Mouse (Mus musculus) fibroblast of lung, adult 2 months (primary cell): ENCODE measurements around the gene Rnf182.

Experiments
- DNase-seq: peaks from one replicate; pipeline ENCODE4 v3.0.0-alpha.2; 2011; ENCODE audit warnings: low read depth

Rnf182 gene

DNA sequence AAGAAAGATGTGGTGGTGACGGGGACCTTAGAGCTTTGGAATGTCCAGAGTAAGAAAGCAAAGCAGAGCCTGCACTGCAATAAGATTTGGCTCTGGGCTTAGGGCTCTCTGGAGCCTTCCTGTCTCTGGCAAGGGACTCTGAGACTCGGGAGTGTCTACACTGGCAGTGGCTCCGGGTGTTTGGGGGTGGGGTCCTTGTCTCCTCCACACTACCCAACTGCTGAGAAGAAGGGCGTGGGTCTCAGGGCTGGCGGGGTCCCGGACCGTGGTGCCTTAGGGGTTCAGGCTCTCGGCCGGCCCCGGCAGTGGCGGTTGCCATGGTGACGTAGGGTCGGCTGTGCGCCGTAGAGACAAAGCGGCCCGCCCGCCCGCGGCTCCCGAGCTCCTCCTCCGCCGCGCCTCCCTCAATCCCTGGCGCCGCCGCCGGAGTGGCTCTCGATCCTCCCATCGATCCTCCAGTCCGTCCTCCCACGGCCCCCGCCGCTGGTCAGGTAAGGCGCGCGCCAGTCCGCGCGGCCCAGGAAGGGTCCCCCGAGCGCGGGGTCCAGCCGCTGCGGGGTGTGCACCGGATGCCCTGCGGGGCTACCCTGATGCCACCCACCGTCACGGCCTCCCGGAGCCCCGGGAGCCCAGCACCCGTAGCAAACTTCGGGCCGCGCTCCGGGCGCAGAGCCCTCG lies at the start of gene Rnf182:
Gene Rnf182, plus strand, starts transcription at position 134 of the 678 bp plus-strand sequence.
- no peak for DNase-seq

DNA sequence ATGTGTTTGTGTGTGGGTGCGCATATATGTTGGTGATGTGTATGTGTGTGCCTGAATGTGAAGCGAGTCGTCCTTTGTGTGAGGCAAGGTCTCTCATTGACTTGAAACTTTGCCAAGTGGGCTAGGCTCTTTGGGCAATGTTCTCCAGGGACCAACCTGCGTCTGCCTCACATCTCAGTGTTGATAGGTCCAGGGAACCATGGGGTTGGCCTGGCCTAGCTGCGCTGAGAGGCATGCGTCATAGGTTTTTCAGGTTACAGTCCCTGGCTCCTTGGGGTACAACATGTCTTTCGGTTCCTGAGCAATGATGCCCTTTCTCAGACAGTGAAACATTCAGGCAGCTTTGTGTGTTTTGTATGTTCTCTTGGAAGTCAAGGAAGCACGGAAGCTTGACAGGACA lies 49.3 kb upstream of the Rnf182 start:
- DNase-seq = no peak

DNA sequence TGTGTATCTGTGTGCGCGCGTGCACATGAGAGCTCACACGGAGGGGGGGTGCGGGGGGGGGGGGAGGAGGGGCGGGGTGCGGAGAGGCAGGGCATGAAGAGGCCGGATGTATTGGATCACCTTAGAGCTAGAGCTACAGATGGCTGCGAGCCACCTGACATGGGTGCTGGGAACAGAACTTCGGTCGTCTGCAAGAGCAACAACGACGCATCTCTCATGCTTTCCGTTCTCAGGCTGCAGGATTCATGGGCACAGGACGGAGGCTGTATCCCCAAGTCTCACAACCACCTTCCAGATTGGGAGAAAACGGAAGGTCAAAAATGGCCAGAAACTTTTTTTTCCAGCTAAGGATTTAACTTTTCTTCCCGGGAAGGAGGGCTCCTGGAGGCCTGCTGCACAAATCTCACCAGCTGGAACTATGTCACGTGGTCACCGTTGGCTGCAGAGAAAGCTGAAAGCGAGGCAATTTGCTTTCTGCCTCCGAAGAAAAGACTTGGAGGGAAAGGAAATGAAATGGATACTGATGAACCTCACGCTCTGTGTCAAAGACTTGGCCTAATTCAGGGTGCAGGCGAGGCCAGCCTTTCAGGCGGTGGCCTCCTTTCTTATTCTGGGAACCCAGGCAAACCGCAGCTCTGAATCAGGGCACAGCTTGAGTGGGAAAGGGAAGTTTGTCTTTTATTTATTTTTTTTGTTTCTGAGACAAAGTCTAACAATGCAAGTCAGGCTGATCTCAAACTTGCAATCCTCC lies 48.2 kb upstream of the Rnf182 start:
- peak; percentile 75 for DNase-seq

GRCm38 (mm10) chr13:43573979-43574378 lies 41.5 kb upstream of the Rnf182 start:
- DNase-seq = no peak

- no peak for DNase-seq
Observed at GRCm38 (mm10) chr13:43575431-43575830, 40.1 kb upstream of the Rnf182 start.

GRCm38 (mm10) chr13:43577254-43577653 lies 38.3 kb upstream of the Rnf182 start:
- DNase-seq = no peak

GRCm38 (mm10) chr13:43577766-43578165 lies 37.7 kb upstream of the Rnf182 start:
- DNase-seq = no peak

DNA sequence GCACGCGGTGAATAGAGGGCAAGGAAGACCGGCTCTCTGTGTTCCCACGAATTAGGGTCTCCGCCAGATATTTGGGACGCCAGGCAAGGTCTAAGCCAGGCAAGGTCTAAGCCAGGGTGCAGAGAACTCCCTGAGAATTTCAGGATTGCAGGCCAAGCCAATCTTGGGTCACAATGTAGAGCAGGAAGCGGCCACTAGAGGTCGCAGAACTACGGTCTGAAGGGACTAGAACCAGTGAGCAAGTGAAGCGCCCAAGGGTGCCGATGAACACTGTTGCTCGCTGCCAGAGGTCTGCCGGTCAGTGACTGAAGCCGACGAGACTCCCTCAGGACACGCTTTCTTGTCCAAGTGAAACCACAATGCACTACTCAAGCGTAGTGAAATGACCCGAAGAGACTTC lies 35.8 kb upstream of the Rnf182 start:
- DNase-seq = no peak

DNA sequence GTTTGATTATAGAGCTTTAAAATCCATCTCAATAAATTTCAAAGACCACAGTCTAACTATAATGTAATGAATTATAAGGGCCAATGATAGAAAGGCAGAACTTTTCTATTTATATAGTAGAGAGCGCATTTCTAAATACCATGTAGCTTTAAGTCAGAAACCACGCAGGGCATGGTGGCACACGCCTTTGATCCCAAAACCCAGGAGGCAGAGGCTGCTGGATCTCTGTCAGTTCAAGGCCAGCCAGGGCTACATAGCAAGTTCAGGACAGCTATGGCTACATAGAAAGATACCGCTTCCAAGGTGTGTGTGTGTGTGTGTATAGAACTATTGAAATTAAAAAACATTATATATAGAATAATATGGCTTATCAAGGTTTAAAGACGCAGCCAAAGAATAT lies 34.8 kb upstream of the Rnf182 start:
- no peak for DNase-seq

DNA sequence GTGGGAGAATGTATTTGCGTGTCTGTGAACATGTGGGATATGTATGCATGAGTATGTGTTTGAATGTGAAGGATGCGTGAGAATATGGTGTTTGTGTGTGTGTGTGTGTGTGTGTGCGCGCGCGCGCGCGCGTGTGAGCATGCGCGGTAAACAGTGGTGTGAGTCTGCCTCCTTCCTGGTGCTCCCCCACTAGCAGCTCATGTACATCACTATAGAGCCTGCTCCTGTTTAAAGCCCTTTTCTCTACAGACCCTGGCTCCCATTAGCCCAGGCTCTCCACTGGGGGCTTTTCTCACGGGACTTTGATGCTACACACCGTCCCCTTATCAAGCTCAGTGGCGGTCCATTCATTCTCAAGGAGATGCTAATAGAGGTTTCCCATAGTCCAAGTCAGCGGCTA lies 32.5 kb upstream of the Rnf182 start:
- DNase-seq = no peak

GRCm38 (mm10) chr13:43583504-43583903 lies 32.0 kb upstream of the Rnf182 start:
- DNase-seq = no peak

DNA sequence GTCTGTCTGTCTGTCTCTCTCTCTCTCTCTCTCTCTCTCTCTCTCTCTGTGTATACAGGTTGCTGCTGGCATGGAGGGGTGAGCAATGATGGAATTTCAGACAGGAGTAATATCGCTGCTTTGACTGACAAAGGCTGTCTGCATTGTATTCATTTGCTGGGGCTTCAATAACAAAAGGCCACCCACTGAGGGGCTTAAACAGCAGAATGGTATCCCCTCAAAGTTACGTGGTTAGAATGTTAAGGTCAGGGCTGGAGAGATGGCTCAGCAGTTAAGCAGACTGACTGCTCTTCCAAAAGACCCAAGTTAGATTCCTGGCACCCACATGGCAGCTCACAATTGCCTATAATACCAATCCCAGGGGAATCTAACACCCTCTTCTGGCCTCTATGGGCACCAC lies 30.2 kb upstream of the Rnf182 start:
- no peak for DNase-seq

DNA sequence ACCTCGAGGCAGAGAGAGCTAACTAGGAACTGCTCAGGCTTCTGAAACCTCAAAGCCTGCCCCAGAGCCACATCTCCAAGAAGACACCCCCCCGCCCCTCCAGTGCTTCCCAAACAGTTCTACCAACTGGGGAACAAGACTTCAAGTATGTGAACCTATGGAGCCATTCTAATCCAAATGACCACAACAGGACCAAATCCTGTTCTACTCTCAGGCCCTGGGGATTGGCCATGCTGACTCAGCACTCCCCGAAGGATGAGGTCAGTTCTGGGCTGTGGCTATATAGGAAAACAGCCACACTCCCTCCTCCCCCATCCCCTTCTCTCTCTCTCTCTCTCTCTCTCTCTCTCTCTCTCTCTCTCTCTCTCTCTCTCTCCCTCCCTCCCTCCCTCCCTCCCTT lies 28.5 kb upstream of the Rnf182 start:
- DNase-seq = no peak

- no peak for DNase-seq
Observed at GRCm38 (mm10) chr13:43587844-43588840, 27.4 kb upstream of the Rnf182 start.

DNA sequence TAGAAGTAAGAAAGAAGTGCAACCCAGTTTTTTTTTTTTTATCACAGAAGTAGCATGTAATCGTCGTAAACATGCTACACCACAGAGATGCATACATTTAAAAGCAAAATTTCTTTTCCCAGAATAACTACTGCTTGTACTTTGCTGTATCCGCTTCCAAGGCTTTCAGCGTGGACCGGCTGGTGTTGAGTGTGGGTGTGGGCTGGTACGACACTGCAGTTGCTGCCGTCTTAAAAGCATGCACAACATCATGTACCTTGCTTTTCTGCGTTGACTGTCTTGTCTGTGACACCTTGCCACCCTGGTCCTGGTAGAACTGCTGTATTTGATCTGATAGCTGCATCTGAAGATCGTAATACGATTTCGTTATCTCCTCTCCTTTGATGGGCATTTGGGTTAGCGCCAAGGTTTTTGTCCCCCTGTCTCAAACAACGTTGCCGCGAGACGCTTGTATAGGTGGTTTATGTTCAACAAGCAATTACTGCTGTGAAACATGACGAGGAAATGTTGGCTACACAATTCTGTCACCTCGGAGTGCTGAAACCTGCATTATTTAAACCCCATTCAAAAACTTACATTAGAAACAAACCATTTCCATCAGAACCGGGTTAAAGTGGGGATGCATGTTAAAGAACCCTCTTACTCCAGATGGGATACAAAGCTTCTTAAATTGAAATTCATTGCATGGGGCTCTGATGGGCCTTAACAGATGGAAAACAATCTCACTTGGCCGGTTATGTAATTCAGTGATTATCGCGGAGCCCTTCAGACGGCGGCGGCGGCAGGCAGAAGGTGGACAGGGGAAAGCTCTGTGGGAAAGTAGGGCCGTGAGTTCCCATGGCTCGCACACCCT lies 23.5 kb upstream of the Rnf182 start:
- no peak for DNase-seq

GRCm38 (mm10) chr13:43592681-43593068 lies 22.8 kb upstream of the Rnf182 start:
- DNase-seq = no peak

DNA sequence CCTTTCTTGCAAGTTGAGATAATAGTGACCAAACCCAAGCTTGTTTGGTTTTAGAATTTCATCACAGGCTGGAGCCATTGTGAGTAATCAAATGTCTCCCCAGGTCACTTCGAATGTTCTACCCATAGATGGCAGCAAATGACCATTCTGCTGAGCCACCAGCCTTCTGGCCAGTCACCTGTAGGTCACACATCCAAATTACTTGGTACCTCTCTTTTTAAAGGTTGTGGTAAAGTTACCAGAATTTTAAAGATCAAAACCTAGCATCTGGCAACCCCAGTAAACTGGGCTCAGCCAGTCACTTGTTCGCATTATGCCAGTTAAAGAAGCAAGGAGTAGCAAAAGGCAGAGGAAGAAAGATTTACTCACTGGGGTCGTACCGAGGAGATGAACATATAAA lies 19.6 kb upstream of the Rnf182 start:
- DNase-seq = peak; percentile 40

DNA sequence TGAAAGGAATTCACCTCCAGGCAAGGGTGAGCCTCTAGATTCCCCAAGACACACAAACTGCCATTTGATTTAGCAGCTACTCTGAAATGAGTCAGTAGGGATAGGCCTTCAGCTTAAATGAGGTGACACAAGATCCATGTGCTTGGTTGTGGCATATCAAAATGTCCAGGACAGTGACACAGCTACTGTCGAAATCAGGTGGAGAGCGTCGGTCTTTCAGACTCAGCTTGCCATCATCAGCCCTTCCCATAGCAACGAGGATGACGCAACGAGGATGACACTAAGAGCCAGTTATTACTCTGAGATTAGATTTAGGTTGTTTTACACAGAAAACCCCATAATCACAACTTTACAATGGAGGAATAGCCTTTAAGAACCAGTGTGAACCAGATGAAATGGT lies 14.5 kb upstream of the Rnf182 start:
- DNase-seq = no peak

DNA sequence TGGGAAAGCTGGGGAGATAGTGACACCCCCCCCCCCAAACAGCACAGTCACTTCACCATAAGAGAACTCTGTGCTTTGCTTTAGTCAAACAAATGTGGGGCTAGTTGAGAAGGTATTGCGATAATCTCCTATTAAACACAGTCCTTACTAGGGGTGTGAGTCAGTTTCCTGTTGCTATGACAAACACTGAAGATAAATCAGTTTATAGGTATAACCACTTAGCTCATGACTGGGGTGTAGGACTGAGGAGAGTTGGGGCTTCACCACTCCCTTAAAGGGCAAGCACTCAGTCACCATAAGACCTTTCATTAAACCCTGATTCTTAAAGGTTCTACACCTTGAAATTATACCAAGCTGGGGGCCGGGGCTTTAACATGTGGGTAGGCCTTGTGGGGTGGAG lies 13.1 kb upstream of the Rnf182 start:
- no peak for DNase-seq

GRCm38 (mm10) chr13:43603042-43603441 lies 12.5 kb upstream of the Rnf182 start:
- DNase-seq = no peak

- DNase-seq = no peak
Observed at GRCm38 (mm10) chr13:43608854-43609253, 6.7 kb upstream of the Rnf182 start.

DNA sequence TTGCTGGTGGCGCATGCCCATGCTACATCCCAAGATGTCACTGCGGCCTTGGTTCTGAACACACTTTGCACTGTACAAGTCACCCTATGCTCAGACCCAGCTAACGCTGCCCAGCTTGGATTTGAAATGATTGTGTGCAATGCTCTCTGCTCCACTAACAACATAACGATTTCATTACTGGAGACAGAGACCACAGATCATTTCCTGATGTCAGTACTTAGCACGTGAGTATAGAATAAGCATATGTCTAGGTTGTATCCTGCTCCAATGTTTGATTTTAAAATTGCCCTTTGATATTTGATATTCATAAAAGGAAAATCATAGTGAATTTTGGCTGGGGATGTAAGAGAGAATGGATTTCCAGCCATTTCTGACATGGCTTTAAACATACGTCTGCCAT lies 3.5 kb upstream of the Rnf182 start:
- DNase-seq = no peak
